Mouse (Mus musculus): Measurements from ENCODE around the gene Pcbp1.

DNA sequence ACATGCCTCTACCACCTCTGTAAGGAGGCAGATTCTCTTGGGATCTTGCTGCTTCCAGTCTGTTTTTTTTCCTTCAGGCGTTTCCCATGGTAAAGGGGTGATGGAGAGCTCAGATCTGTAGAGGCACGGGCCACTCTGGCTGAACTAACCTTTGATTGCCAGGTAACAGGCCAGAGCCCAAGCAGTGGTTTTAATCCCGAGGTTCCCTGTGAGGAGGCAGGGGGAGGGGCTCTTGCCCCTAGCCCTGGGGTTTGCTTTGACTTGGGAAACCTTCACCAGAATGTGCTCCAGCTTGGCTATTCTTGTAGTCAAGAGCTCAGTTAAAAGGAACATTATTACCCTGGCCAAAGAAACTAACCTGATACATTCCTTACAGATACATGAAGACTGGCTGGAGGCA lies 30.5 kb downstream of the Pcbp1 start:
- TF ChIP-seq EP300 (IDR thresholded peaks at IDR 0.05; ENCODE audit: low read depth in 1 of 2, low read length in 2 of 2) (no peak), NELFE (IDR thresholded peaks at IDR 0.05; ENCODE audit: low read depth, low read length) (no peak), POLR2AphosphoS5 (IDR thresholded peaks at IDR 0.05; ENCODE audit: borderline replicate concordance, low read depth, low read length) (no peak), CTCF (IDR thresholded peaks at IDR 0.05 in 2 of 3, conservative IDR thresholded peaks at IDR 0.05 in 1 of 3; ENCODE audit: control insufficient read depth in 1 of 3, insufficient read depth in 1 of 3, low read depth in 2 of 3, low read length in 3 of 3, poor library complexity in 1 of 3, severe bottlenecking in 1 of 3) (no peak), UBTF (IDR thresholded peaks at IDR 0.05; ENCODE audit: borderline replicate concordance, insufficient read depth, low read depth, low read length) (no peak), MYB (IDR thresholded peaks at IDR 0.05; ENCODE audit: low read depth, low read length) (no peak), SMC3 (IDR thresholded peaks at IDR 0.05; ENCODE audit: low read depth, low read length) (no peak), USF2 (IDR thresholded peaks at IDR 0.05; ENCODE audit: borderline replicate concordance in 1 of 2, insufficient read depth in 1 of 2, low read depth in 1 of 2, low read length in 2 of 2) (no peak)
